8 mouse cellular contexts compared by ENCODE assay signal in the genomic region with DNA sequence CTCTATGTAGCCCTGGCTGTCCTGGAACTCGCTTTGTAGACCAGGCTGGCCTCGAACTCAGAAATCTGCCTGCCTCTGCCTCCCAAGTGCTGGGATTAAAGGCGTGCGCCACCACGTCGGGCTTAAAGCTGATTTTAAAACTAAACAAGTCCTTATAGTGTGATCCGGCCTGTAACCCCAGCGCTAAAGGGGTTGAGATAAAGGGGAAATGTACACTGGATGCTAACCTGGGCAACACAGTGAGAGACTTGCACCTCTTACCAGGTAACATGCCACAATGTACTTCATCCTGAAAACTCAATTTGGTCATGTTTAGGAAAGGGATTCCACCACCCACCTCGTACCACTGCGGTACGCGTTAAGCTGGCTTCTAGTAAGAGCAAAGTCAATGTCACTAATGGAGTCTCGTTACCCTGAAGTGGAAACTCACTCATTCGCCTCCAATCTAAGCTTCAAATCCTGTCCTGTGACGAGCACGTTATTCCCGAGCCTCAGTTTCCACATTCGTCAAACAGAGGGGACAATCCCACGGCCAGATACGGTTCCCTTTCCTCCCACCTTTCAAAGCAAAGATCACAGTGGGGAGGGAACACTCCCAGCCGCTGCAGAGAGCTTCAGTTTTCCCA. TPM values are rescaled to one million over a fixed set of nuclear protein-coding genes. Genes with fewer than 3 reads are reported as not detected.
A peak's percentile ranks its signal among the peaks of the same experiment; 100 is the strongest.
DNase-seq lines count a peak whose midpoint lies in the region; ATAC-seq and TF ChIP-seq lines count a peak whose summit lies in the region.

No protein-coding gene starts in this region.

- H3K27me3 ChIP-seq in heart, adult 2 months (ENCODE audit: control insufficient read depth, insufficient read depth, low read length): no peaks in the 10 kb centered on the region
- no peaks in the 10 kb centered on the region for H3K27me3 ChIP-seq in C2C12 (ENCODE audit: control insufficient read depth, insufficient read depth, insufficient read length)
- peaks cover 7% of the 10 kb centered on the region; the same call in 1 of the 2 replicates for H3K27me3 ChIP-seq in forebrain, embryonic 13.5 days
- H3K27me3 ChIP-seq in liver, embryonic 13.5 days: no peaks in the 10 kb centered on the region

- H3ac ChIP-seq in C2C12 (ENCODE audit: control insufficient read depth, insufficient read length, low read depth): peak overlapping the region; percentile 89

- TF ChIP-seq CTCF in heart, adult 2 months (IDR thresholded peaks at IDR 0.05): no peak
- TF ChIP-seq CTCF in C2C12 (IDR thresholded peaks at IDR 0.05; ENCODE audit: control insufficient read depth, insufficient read depth, insufficient read length): no peak

- TF ChIP-seq EP300 in heart, adult 2 months (IDR thresholded peaks at IDR 0.05; ENCODE audit: insufficient read depth, low read depth, low read length): no peak

- WGBS in heart, adult 2 months: 23% methylated on average over 21 of the region's 21 CpGs
- 34% methylated on average over 21 of the region's 21 CpGs for WGBS in forebrain, embryonic 13.5 days
- 17% methylated on average over 21 of the region's 21 CpGs for WGBS in liver, embryonic 13.5 days (ENCODE audit: insufficient replicate concordance)

- peaks cover 54% of the 10 kb centered on the region for H3K79me3 ChIP-seq in C2C12 (ENCODE audit: low read depth)

- TF ChIP-seq POLR2A in heart, adult 2 months (IDR thresholded peaks at IDR 0.05; ENCODE audit: insufficient read depth, low read depth, low read length): no peak

- H3K36me3 ChIP-seq in heart, adult 2 months (ENCODE audit: control insufficient read depth, insufficient read depth, low read length): peaks cover 9% of the 10 kb centered on the region
- H3K36me3 ChIP-seq in C2C12 (ENCODE audit: control insufficient read depth, insufficient read depth): peaks cover 7% of the 10 kb centered on the region
- no peaks in the 10 kb centered on the region for H3K36me3 ChIP-seq in forebrain, embryonic 13.5 days (ENCODE audit: poor library complexity, severe bottlenecking)
- no peaks in the 10 kb centered on the region for H3K36me3 ChIP-seq in liver, embryonic 13.5 days

- intact Hi-C loops in heart, adult 2 months (cut with DNase I): loop anchor here (2.0 kb wide), 1 partner anchor 14 kb away; a partner anchor contains a TSS
- intact Hi-C loops in heart, postnatal 36 days (cut with DNase I): no loop called here
- intact Hi-C loops in left cerebral cortex, postnatal 14 days (cut with DNase I): no loop called here

- peak overlapping the region; percentile 89 for H3K4me2 ChIP-seq in forebrain, embryonic 13.5 days
- peak overlapping the region; percentile 82 for H3K4me2 ChIP-seq in liver, embryonic 13.5 days

- H3K9me3 ChIP-seq in forebrain, embryonic 13.5 days (replicated peaks): no peaks in the 10 kb centered on the region
- no peaks in the 10 kb centered on the region for H3K9me3 ChIP-seq in liver, embryonic 13.5 days (replicated peaks)

- peaks cover 18% of the 10 kb centered on the region for H3K4me1 ChIP-seq in heart, adult 2 months (ENCODE audit: control insufficient read depth, insufficient read depth, low read length)
- peaks cover 53% of the 10 kb centered on the region for H3K4me1 ChIP-seq in forebrain, embryonic 13.5 days
- H3K4me1 ChIP-seq in liver, embryonic 13.5 days (replicated peaks): peaks cover 88% of the 10 kb centered on the region

- DNase-seq in heart, adult 2 months: no peak
- no peak for DNase-seq in heart, postnatal 36 days
- DNase-seq in liver, embryonic 13.5 days: no peak
- DNase-seq in spleen, adult 18-20 months: no peak
- no peak for DNase-seq in left cerebral cortex, postnatal 14 days (ENCODE audit: low spot score in 2 of 2)
- no peak for DNase-seq in layer of hippocampus, postnatal 10 days (ENCODE audit: low spot score in 2 of 2)

- H3K79me2 ChIP-seq in heart, adult 2 months (replicated peaks; ENCODE audit: control insufficient read depth, insufficient read depth, low read length): peaks cover 4% of the 10 kb centered on the region
- H3K79me2 ChIP-seq in C2C12 (ENCODE audit: control insufficient read depth, insufficient read depth): peaks cover 58% of the 10 kb centered on the region

- no peak for ATAC-seq in forebrain, embryonic 13.5 days
- no peak for ATAC-seq in liver, embryonic 13.5 days (ENCODE audit: low read depth)

- peak overlapping the region; percentile 97 for H3K9ac ChIP-seq in heart, adult 2 months (ENCODE audit: low read depth, low read length)
- H3K9ac ChIP-seq in forebrain, embryonic 13.5 days: peak overlapping the region; percentile 93
- H3K9ac ChIP-seq in liver, embryonic 13.5 days: peak overlapping the region; percentile 96

- H3K27ac ChIP-seq in heart, adult 2 months: peak overlapping the region; percentile 97
- H3K27ac ChIP-seq in forebrain, embryonic 13.5 days: peak overlapping the region; percentile 81; the same call in 1 of the 2 replicates
- peak overlapping the region; percentile 88 for H3K27ac ChIP-seq in liver, embryonic 13.5 days

- H3K4me3 ChIP-seq in heart, adult 2 months: peak overlapping the region; percentile 96
- H3K4me3 ChIP-seq in C2C12 (ENCODE audit: insufficient read depth, poor library complexity, severe bottlenecking): peak overlapping the region; percentile 89
- H3K4me3 ChIP-seq in forebrain, embryonic 13.5 days: peak overlapping the region; percentile 96
- peak overlapping the region; percentile 91 for H3K4me3 ChIP-seq in liver, embryonic 13.5 days (replicated peaks)

TF ChIP-seq in C2C12, 6 proteins besides CTCF, POLR2A, EP300 and RAD21:
- TF ChIP-seq USF1 (IDR thresholded peaks at IDR 0.05; ENCODE audit: low read depth): no peak
- TF ChIP-seq FOSL1 (IDR thresholded peaks at IDR 0.05; ENCODE audit: insufficient read depth, low read length, poor library complexity, severe bottlenecking): no peak
- no peak for TF ChIP-seq MYOG (IDR thresholded peaks at IDR 0.05; ENCODE audit: control insufficient read depth, extremely low read depth, insufficient read length)
- TF ChIP-seq MAX (IDR thresholded peaks at IDR 0.05): no peak
- no peak for TF ChIP-seq CEBPB (IDR thresholded peaks at IDR 0.05; ENCODE audit: low read depth)
- TF ChIP-seq MYOD1 (IDR thresholded peaks at IDR 0.05; ENCODE audit: control insufficient read depth, insufficient read length, low read depth): no peak
TF ChIP-seq in C2C12: peak in this region for 0.

RNA-seq across cellular contexts. Expression of a gene that starts 0.9 kb away (rescaled TPM):
- 100 to 1,000 TPM; 159 to 205 TPM for total RNA-seq in heart, adult 2 months (2021)
- polyA plus RNA-seq in heart, adult 2 months (2012; rRNA removed): 50.7 and 91.1 TPM in 2 replicates
- 100 to 1,000 TPM; 166 to 210 TPM for total RNA-seq in heart, postnatal 36 days (2021)
- 75.8 TPM for polyA plus RNA-seq in C2C12 (2012; fragmentation: generic; extraction: Trizol)
- polyA plus RNA-seq in forebrain, embryonic 13.5 days (2015; fragmentation: Nextera tagmentation; extraction: Ambion mirVana): 27.8 and 28.4 TPM in 2 replicates
- polyA plus RNA-seq in liver, embryonic 13.5 days (2015; fragmentation: Nextera tagmentation; extraction: Ambion mirVana): 12.5 TPM in 2 replicates
- 10 to 100 TPM; 79.6 to 84.9 TPM for total RNA-seq in left cerebral cortex, postnatal 14 days (2021)
- total RNA-seq in layer of hippocampus, postnatal 10 days (2021): 10 to 100 TPM; 78.1 to 82.4 TPM

RNA-seq across cellular contexts. Expression of a gene that starts 14.0 kb away (rescaled TPM):
- 100 to 1,000 TPM; 482 to 571 TPM for total RNA-seq in heart, adult 2 months (2021)
- 168 and 230 TPM in 2 replicates for polyA plus RNA-seq in heart, adult 2 months (2012; rRNA removed)
- 100 to 1,000 TPM; 519 to 543 TPM for total RNA-seq in heart, postnatal 36 days (2021)
- 1,946 TPM for polyA plus RNA-seq in C2C12 (2012; fragmentation: generic; extraction: Trizol)
- 466 and 500 TPM in 2 replicates for polyA plus RNA-seq in forebrain, embryonic 13.5 days (2015; fragmentation: Nextera tagmentation; extraction: Ambion mirVana)
- polyA plus RNA-seq in liver, embryonic 13.5 days (2015; fragmentation: Nextera tagmentation; extraction: Ambion mirVana): 556 and 610 TPM in 2 replicates
- total RNA-seq in left cerebral cortex, postnatal 14 days (2021): 100 to 1,000 TPM; 391 to 441 TPM
- 100 to 1,000 TPM; 520 to 542 TPM for total RNA-seq in layer of hippocampus, postnatal 10 days (2021)

RNA-seq across cellular contexts. Expression of a gene that starts 29.7 kb away (rescaled TPM):
- total RNA-seq in heart, adult 2 months (2021): 10 to 100 TPM; 22.6 to 23.1 TPM
- 9.8 and 13.8 TPM in 2 replicates for polyA plus RNA-seq in heart, adult 2 months (2012; rRNA removed)
- 10 to 100 TPM; 21.1 to 24.4 TPM for total RNA-seq in heart, postnatal 36 days (2021)
- 5.4 TPM for polyA plus RNA-seq in C2C12 (2012; fragmentation: generic; extraction: Trizol)
- polyA plus RNA-seq in forebrain, embryonic 13.5 days (2015; fragmentation: Nextera tagmentation; extraction: Ambion mirVana): 12.6 and 13.4 TPM in 2 replicates
- 6.9 and 7.6 TPM in 2 replicates for polyA plus RNA-seq in liver, embryonic 13.5 days (2015; fragmentation: Nextera tagmentation; extraction: Ambion mirVana)
- total RNA-seq in left cerebral cortex, postnatal 14 days (2021): 100 to 1,000 TPM; 223 to 227 TPM
- 100 to 1,000 TPM; 190 to 212 TPM for total RNA-seq in layer of hippocampus, postnatal 10 days (2021)

Comparison
In these comparisons a context has a peak if more than half of its experiments do, and no peak if none do; other contexts are left out.
1. RNA of a gene that starts 29.7 kb away (total RNA-seq): 223 to 227 TPM in left cerebral cortex, postnatal 14 days and 190 to 212 TPM in layer of hippocampus, postnatal 10 days; 21.1 to 24.4 TPM in heart, postnatal 36 days and 22.6 to 23.1 TPM in heart, adult 2 months; every median in the first group is over 4 times any median in the second.
2. Peak in every context shown above with its lines, with median percentiles within 50 percentile points of each other: H3K27ac ChIP-seq, H3K4me3 ChIP-seq and H3K9ac ChIP-seq.